Mouse (Mus musculus): Measurements from ENCODE around the gene Dync2li1.

Gene Dync2li1

DNA sequence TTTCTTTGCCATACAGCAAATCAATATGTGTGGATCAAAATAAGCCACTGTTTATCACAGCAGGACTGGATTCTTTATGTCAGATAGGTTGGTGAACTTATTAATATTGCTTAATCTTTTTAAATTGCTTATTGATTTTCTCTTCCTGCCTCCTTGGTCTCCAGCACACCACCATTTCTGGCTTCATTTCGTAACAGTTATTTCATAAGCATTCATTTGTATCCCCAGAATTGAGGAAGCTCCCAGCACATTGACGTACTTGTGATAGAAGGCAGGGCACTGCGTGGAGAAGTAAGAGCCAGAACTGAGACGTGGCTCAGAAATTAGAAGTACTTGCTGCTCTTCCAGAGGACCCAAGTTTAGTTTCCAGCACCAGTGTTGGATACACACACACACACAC lies 21.3 kb downstream of the Dync2li1 start:
- no peak for DNase-seq

DNA sequence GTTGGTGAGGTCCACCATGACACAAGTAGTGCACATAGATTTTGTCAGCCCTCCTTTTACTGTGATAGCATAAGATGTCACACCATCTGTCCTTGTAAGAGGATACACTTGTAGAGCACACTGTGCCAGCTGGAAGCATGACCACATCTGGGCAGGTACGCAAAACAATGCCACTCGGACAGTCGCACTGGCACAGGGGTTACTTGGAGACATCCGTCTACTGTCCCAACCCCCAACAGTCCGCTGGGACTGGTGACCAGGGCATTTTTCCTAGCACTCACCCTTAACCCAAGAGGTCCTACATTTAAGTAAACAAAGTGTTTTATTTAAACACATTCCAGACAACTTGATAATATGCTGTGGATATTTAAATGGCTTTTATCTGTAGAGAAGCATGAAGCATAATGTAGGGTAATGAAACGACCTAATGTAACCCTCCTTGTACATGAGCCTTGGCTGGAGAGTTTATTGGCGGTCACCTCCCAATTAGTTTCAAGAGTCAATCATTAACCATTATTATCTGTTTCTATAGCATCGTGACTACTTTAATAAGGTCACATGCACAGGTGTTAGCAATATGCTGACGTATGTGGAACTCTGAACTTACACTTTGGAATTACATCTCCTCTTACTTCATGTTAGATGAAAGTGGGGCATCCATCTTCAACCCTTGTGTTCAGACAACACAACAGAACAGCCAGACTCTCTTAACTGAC lies 24.2 kb downstream of the Dync2li1 start:
- no peak for DNase-seq

DNA sequence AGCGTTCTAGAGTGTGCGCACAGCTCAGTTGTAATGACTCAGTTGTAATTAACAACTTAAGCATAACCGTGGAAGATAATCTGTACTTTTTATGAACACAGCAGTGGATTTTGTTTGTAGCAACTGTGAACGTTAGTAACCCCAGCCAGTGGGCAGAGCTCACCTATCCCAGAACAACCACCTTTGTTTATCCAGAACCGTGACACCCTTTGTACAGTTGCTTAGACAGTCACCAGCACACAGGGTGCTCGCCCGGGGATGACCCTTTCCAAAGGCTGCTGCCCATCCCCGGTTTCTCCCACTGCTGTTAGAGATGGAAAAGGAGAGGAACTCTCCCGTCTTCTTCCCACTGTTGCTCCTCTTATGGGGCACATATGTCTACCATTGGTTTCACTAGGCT lies 27.2 kb downstream of the Dync2li1 start:
- DNase-seq, result no peak

DNA sequence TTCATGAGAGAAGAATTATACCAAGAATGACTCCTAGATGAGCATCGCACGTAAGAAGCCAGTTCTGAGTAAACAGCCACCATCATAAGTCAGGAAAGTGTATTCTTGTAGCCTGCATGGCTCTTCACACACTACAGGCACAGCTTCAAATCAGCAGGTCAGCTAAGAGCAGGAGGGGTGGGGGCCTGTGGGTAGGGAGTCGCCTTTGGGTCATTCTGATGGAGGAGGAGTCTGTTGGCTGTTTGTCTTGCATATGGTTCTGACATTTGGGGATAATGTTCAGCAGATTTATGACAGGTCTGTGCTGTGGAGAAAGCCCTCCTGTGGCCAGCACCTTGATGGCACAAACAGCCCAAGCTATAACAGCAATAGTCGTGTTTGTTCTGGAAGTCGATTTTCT lies 29.9 kb downstream of the Dync2li1 start:
- DNase-seq, result no peak

DNA sequence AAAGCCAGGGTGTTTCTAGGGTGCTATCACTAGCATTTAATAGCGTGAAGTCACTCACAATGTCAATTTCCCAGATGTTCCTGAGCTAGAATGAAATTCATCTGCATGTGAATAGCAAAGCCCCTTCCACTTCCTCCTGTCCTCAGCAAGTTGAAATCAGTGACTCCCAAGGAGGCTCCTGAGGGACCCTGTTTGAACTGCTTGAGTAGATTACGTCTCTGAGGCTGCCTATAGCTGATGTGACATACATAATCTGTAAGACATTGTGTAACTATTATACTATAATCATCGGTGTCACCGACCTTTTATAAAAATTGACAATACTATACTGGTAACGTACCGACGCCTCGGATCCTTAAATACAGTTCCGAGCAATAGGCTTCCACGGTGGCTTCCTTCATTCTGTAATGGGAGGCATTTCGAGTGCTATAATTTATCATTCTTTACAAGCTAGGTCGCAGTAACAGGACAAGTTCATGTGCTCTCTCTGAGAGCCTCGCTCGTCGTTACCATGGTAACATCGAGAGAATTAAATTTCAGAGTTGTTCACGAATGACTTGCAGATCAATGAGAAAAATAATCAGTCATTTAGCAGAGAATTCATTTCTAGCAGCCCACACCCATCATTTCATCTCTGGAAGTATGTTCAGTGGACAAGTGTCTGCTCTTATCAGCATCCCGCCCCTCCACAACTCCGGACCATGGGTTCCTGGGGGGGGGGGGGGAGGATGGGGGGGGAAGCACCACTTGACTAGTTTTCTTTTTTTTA lies 30.5 kb downstream of the Dync2li1 start:
- DNase-seq, result no peak

DNA sequence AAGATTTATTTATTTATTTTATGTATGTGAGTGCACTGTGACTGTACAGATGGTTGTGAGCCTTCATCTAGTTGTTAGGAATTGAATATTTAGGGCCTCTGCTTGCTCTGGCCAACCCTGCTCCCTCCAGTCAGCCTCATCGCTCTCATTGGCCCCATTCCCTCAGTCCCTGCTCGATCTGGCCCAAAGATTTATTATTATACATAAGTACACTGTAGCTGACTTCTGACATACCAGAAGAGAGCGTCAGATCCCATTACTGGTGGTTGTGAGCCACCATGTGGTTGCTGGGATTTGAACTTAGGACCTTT lies 31.1 kb downstream of the Dync2li1 start:
- DNase-seq, result no peak

DNA sequence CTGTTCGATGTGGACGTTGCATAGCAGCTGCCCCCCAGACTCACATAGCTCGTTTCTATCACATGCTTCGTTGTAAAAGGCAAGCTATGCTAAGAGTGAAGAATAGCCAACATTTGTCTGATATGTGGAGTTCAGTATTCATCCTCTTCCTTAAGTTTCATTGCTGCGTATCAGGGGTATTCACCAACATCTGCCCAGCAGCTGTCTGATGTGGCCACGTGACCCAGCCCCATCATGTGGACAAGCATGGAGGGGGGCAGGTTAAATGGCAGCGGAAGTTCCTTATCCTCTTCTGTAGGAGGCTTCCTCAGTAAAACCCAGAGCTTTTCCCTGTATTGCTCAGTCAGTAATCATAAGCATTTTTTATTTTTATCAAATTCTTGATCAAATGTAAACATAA lies 31.5 kb downstream of the Dync2li1 start:
- no peak for DNase-seq

DNA sequence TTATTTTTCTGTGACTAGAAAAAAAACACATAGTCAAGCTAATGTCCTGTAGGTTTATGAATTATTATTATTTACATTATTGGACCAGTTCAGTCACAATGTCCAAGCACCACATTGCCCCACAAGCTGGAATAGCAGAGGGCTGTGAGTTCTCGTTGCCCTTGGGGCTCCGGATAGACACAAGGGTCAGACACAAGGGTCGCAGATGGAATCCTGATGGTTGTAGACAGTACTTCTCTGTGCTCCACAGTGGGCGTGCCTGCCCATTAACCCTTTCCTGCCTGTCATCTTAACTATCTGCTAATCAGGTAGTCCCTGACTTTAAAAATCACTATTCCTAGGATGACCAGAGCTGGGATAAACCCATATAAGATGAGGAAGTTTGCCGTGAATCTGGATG lies 31.9 kb downstream of the Dync2li1 start:
- no peak for DNase-seq

DNA sequence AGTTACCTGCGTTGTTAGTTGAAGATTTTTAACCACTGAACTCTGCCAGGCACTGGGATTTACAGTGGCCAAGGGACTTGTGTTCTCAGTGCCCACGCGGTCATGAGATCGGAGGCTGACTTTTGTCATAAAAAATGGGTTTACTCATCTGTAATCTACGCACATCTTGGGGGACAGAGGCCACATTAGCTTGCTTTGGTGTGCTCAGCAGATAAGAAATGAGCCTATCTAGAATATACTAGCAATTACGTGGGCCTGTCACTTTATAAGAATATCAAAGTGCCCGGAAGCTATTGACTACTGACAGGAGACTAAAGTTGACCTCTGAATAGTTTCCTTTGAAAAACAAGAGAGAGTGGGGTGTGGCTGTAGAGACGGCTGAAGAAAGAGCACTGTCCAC lies 32.7 kb downstream of the Dync2li1 start:
- DNase-seq, result no peak

DNA sequence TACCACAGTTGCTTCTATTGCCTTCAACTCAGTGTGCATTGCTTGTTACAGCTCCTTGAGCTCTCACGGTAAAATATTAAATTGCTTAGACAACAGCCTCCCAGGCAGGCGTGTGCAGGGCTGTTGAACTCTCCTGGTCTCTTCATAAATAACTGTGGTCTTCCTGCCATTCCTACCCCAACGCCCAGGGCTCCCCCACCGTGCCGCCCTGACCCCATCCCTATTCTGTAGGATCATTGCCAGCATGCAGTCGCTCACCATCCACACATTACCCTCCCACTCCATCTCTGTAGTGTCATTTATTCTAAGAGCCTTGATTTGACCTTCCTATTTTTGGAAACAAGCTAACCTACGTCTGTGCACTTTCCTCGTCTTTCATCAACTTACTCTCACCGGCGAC lies 38.8 kb downstream of the Dync2li1 start:
- no peak for DNase-seq

DNA sequence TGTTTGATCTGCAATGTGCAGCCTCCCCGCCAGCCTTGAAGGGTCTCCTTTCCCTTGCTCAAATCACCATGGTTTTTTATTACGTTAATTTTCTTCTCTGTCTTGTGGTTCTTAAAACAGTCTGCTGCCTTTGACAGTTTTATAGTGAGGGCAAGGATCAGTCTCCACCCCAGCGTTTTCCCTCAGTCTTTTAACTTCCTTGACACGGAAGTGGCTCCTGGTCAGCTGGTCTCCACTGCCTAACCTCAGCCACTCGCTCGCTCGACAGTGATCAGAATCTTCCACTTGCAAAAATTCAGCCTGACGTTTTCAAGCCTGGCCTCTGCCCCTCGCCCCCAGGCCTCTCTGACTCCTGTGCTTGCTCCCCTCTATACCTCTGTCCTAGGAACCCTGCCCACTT lies 39.4 kb downstream of the Dync2li1 start:
- DNase-seq, result no peak

DNA sequence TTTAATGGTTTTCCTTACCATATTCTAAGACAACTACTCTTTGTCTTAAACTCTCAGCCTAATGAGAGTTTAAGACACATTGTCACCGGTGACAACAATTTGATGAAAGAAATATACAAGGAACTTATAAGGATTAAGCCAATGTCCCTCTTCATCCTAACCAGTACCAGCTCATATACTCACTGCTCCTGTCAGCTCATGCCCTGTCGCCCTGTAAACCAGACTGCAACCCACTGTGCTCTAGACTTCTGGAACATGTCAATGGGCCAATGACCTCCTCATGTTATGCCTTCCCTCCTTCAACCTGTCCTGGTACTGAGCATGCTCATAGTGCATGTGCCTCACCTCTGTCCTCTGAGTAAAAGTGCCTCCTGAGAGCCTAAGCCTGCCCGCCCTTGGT lies 41.6 kb downstream of the Dync2li1 start:
- no peak for DNase-seq

DNA sequence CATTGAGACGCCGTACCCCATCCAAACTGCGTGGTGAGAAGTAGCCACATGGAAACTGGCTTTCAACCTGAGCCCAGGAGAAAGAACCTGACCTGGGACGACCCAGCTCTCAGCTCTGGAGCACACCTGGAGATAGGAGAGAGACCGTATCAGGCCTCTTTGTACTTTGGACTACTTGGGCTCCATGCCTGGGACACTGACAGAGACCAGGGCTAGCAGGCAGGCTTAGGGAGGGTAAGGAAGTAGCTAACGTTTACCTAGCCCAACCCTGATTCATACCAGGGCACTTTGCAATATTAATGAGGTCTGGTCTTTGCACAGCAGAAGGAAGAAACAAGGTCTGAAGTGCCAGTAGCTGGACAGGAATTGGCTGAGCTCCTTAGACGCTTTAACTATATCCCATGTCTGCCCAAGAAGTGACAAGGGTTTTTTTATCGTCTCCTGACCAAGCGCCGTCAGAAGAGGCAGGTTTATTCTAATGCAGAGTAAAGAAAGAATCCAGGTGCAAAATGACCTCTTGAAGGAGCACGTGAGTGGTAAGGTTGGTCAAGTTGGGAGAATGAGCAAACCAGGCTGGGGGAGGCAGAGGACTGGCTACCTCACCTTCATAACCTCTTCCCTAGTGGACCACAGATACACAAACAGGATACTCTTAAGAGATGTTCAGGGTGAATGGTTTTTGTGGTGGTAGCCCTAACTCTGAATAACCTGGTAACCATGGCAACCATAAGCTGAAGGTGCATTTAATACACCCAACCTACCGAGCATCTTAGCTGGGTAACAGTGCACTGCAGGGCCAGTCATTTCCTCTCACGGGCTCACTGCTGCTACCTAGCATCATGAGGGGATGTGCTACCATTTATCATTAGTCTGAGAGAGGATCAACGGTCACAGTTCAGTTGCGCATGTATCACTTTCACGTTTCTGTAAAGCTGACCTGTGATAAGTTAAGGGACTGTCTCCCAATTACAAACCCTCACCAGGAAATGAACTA lies 46.4 kb downstream of the Dync2li1 start:
- DNase-seq, result peak; percentile 21 to 37

DNA sequence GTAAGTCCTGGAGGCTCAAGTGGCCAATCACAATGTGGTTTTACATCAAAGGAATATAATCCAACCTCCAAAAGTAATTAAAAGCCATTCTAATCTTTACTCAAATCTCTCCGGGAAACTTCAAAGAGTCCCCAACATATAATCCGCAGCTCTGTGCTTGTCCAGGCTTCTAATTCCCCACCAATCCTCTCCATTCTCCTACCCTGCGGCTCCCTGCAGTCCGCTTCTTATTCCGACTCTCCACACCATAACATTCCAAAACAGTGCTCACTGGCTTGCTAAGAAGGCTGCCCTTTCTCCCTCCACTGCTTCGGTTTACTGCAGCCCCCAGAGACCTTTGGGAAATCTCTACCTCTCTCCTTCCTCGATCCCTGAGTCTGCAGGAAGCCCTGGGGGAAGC lies 47.8 kb downstream of the Dync2li1 start:
- DNase-seq, result no peak

DNA sequence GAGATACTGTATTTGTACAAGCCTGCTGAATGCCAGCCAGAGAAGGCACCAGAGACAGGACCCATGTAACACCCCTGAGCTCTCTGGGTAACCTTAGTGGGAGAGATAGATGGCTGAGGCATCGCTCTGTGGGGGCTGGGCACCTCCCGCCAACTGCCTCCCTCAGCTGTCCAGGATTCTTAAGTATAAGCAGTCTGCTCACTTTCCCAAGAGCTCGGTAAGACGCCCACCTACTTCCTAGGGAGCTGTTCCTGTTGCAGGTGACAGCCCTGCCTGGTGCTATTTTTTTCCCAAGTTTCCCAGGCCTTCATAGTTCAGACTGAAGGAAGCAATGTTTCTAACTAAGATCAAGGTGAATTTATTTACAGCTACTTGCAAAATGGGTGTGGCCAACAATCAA lies 48.9 kb downstream of the Dync2li1 start:
- no peak for DNase-seq

DNA sequence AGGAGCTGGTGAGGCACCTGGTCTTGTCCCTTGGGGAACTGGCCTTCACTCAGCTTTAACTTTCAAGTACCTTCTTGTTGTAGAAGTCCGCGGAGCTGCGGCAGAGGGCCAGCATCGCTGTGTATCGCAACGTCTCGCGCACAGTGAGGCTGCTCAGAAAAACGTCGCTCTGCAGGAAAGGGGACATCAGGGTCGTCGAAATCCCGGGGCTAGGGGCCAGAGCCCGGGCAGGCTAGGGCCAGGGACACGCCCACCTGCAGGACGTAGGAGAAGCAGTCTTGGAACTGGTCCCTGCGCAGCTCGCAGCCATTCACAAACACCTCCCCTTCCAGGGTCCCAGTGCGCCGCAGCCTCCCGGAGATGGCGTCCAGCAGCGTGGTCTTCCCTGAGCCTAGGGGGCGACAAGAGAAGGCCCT lies 49.7 kb downstream of the Dync2li1 start, which contains the start of gene Abcg8:
TSS of gene Abcg8 (plus strand) at position 352 of the 416 bp plus-strand sequence.
- DNase-seq, result peak; percentile 30 to 57

DNA sequence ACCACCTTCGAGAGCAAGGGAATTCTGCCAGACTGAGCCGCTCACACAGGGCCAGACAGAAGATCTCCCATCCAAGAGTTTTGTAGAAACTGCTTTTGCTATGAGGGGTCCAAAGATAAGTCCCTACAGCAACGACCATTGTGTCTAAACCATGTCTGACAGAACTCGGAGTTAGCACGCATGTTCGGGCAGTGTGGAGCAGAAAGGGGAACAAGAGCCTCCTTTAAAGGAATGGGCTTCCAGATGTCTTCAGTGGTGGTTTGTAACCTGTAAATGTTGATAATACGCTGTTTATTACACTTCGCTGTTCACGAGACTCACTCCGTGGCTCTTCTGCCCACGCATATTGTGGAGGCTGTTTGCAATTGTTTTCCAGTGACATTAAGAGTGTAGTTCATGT lies 51.3 kb downstream of the Dync2li1 start:
- no peak for DNase-seq

DNA sequence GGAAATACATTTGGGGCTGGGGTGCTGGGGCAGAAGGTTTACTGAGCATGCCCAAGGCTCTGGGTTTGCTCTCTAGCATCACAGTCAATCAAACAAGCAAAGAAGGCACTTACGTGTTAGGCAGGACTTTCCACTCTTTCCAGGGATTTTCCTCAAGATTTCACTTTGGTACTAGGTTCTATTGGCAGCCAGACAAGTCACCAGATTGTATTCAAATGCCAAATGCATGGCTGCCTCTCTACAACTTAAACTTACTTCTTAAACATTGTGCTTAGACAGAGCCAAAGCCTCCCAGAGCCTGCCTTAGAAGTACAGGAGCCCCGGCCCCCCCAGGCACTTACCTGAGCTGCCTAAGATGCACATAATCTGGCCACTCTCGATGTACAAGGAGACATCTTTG lies 55.4 kb downstream of the Dync2li1 start:
- no peak for DNase-seq

DNA sequence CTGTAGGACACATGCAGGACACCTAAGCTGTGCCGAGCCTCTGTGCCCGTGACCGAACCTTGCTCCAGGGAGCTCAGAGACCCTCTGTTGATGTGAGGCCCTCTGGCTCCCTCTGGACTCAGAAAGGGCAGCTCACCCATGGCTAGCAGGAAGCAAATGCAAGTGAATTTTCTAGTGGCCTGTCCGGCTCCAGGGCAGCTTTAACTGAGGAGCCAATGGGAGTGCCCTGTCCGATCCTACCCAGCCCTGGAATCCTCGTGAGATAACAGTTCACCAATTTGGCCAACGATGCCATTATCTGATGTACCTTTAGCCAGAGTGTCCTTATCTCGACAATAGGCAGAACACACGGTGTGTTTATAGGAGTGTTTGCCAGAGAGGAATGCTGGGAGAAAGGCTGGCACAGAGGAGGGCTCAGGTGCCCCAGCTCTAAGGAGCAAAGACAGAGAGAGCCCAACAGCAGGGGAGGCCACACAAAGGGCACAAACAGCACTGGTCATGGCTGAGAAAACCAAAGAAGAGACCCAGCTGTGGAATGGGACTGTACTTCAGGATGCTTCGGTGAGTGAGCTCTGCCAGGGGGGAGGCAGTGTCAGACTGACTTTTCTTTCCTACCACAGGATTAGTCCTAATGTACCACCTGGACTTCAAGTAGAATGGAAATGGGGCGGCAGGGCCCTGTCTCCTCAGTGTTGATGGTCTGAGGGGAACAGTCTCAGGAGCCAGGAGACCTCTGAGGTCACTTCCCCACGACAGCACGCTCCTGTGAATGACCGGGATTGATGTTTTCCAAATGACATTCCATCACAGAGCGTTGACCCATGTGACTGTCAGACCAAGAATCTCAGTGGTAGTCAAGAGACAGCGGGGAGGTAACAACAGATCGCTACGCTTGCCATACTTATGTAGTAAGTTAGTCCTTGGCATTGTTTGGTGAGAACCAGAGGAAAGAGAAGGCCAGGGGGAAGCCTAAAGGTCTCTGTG lies 56.7 kb downstream of the Dync2li1 start, which contains the start of gene Abcg5:
TSS of gene Abcg5 (minus strand) at position 278 of the 984 bp plus-strand sequence.
- DNase-seq, result no peak

DNA sequence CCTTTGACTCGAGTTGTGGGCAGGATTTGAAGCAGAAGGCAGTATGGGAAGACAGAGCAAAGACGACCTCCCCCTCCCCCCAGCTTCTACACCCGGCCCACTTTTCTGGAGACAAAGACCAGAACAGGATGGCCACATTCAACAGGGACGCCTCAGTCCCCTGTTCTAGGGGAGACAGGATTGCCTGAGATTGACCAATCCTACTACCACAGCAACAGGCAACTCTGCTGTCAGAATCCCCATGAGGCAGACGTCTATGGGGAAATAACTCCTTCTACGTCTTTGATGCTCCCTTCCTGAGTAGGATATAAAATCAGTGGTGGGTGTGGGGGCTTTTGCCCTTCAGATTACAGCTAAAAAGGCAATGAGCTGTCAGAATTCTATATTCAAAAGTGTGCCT lies 58.0 kb downstream of the Dync2li1 start:
- no peak for DNase-seq

DNA sequence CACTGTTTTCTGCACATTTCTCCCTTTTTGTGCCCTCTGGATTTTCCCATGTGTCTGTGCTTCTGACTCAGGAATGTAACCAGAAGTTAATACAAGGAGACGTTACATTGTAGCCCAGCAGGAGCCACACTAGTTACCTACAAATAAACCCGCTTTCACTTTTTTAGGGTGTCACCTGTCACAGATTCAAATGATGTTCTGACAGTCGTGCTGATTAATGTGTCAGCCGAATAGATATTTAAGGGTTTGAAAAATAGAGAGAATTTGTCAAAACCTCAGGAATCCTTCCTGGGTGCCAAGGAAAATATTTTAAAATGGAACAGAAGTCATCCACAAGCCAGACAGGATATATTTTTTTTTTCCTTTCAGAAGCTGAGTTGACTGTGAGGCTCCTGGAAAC lies 59.0 kb downstream of the Dync2li1 start:
- DNase-seq, result no peak

DNA sequence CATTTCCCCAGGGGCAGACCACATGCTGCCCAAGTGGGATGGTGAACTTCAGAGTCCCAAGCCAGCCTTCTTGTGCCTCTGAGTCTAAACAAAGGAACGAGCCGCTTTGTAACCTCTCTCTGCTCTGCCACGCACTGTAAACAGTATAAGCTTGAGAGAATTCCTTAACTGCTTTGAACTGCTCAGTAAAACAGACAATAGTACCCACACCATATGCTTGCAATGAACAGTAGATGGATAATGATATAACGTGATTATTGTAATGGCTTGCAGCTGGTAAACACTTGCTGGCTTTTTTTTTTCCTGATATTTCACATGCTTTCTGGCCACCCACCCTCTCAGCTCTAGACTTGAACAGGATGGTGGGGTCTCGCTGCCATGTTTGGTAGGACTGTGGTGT lies 61.7 kb downstream of the Dync2li1 start:
- no peak for DNase-seq
